Mouse (Mus musculus): ENCODE results near the gene Gipr. TPM values are rescaled to one million over a fixed set of nuclear protein-coding genes. Genes with fewer than 3 reads are reported as not detected.

Gene Gipr
- polyA plus RNA-seq, 1 experiment from 2014 or later: 1.0 TPM

- Histone ChIP-seq H3K27ac (ENCODE audit: low read length) (no peak overlapping the region), H3K9ac (replicated peaks; ENCODE audit: low read depth) (no peak overlapping the region), H3K4me2 (replicated peaks; ENCODE audit: low read depth, low read length) (no peak overlapping the region), H3K27me3 (replicated peaks; ENCODE audit: insufficient read depth, low read length) (no peaks in the 10 kb centered on the region), H3K9me3 (ENCODE audit: low read length) (no peaks in the 10 kb centered on the region), H3K36me3 (ENCODE audit: insufficient read depth, low read length) (peaks cover 12% of the 10 kb centered on the region), H3K4me1 (ENCODE audit: insufficient read depth, low read depth, low read length) (no peaks in the 10 kb centered on the region), H3K4me3 (ENCODE audit: low read depth, low read length) (no peak overlapping the region)
- ATAC-seq: no peak
- WGBS: 71% methylated on average over 15 of the region's 15 CpGs
- TF ChIP-seq CTCF (IDR thresholded peaks at IDR 0.05) (no peak), EP300 (IDR thresholded peaks at IDR 0.05) (no peak)
- DNase-seq (ENCODE audit: low spot score): no peak
Measured at GRCm38 (mm10) chr7:19201660-19202059, 35.7 kb upstream of the Gipr start.

- ATAC-seq: no peak
- 47% methylated on average over 2 of the region's 2 CpGs for WGBS
- Histone ChIP-seq H3K4me3 (ENCODE audit: low read depth, low read length) (no peak overlapping the region), H3K4me1 (ENCODE audit: insufficient read depth, low read depth, low read length) (no peaks in the 10 kb centered on the region), H3K9ac (replicated peaks; ENCODE audit: low read depth) (no peak overlapping the region), H3K9me3 (ENCODE audit: low read length) (no peaks in the 10 kb centered on the region), H3K36me3 (ENCODE audit: insufficient read depth, low read length) (peaks cover 9% of the 10 kb centered on the region; the same call in 1 of the 2 replicates), H3K27me3 (replicated peaks; ENCODE audit: insufficient read depth, low read length) (no peaks in the 10 kb centered on the region), H3K27ac (ENCODE audit: low read length) (no peak overlapping the region), H3K4me2 (replicated peaks; ENCODE audit: low read depth, low read length) (no peak overlapping the region)
- no peak for DNase-seq (ENCODE audit: low spot score)
- TF ChIP-seq CTCF (IDR thresholded peaks at IDR 0.05): peak; percentile 78
- TF ChIP-seq EP300 (IDR thresholded peaks at IDR 0.05): no peak
Measured at GRCm38 (mm10) chr7:19197985-19198384, 32.1 kb upstream of the Gipr start.

- H3K4me2 ChIP-seq (replicated peaks; ENCODE audit: low read depth, low read length): no peak overlapping the region
- WGBS: 51% methylated on average over 6 of the region's 6 CpGs
- TF ChIP-seq EP300 (IDR thresholded peaks at IDR 0.05) (no peak), CTCF (IDR thresholded peaks at IDR 0.05) (peak; percentile 71)
- 0 out of 2 replicates have a peak, but pooled peaks cover 9% of the 10 kb centered on the region for H3K36me3 ChIP-seq (ENCODE audit: insufficient read depth, low read length)
- H3K9me3 ChIP-seq (ENCODE audit: low read length): no peaks in the 10 kb centered on the region
- no peak overlapping the region for H3K4me3 ChIP-seq (ENCODE audit: low read depth, low read length)
- no peak overlapping the region for H3K27ac ChIP-seq (ENCODE audit: low read length)
- DNase-seq (ENCODE audit: low spot score) (no peak), ATAC-seq (no peak)
- H3K4me1 ChIP-seq (ENCODE audit: insufficient read depth, low read depth, low read length): no peaks in the 10 kb centered on the region
- no peaks in the 10 kb centered on the region for H3K27me3 ChIP-seq (replicated peaks; ENCODE audit: insufficient read depth, low read length)
- H3K9ac ChIP-seq (replicated peaks; ENCODE audit: low read depth): no peak overlapping the region
Measured at GRCm38 (mm10) chr7:19196676-19197075, 30.7 kb upstream of the Gipr start.

- no peaks in the 10 kb centered on the region for H3K9me3 ChIP-seq (ENCODE audit: low read length)
- H3K9ac ChIP-seq (replicated peaks; ENCODE audit: low read depth): no peak overlapping the region
- H3K4me2 ChIP-seq (replicated peaks; ENCODE audit: low read depth, low read length): no peak overlapping the region
- TF ChIP-seq CTCF (IDR thresholded peaks at IDR 0.05) (peak; percentile 41), EP300 (IDR thresholded peaks at IDR 0.05) (no peak)
- no peak overlapping the region for H3K4me3 ChIP-seq (ENCODE audit: low read depth, low read length)
- H3K4me1 ChIP-seq (ENCODE audit: insufficient read depth, low read depth, low read length): no peaks in the 10 kb centered on the region
- 100% methylated on average over 4 of the region's 4 CpGs for WGBS
- DNase-seq (ENCODE audit: low spot score) (no peak), ATAC-seq (no peak)
- H3K27ac ChIP-seq (ENCODE audit: low read length): no peak overlapping the region
- H3K36me3 ChIP-seq (ENCODE audit: insufficient read depth, low read length): 0 out of 2 replicates have a peak, but pooled peaks cover 6% of the 10 kb centered on the region
- H3K27me3 ChIP-seq (replicated peaks; ENCODE audit: insufficient read depth, low read length): no peaks in the 10 kb centered on the region
Measured at GRCm38 (mm10) chr7:19194676-19195075, 28.7 kb upstream of the Gipr start.

- Histone ChIP-seq H3K4me3 (ENCODE audit: low read depth, low read length) (no peak overlapping the region), H3K27me3 (replicated peaks; ENCODE audit: insufficient read depth, low read length) (0 out of 2 replicates have a peak, but pooled peaks cover 4% of the 10 kb centered on the region), H3K9ac (replicated peaks; ENCODE audit: low read depth) (no peak overlapping the region), H3K4me2 (replicated peaks; ENCODE audit: low read depth, low read length) (no peak overlapping the region), H3K4me1 (ENCODE audit: insufficient read depth, low read depth, low read length) (peaks cover 16% of the 10 kb centered on the region; the same call in 1 of the 2 replicates), H3K36me3 (ENCODE audit: insufficient read depth, low read length) (0 out of 2 replicates have a peak, but pooled peaks cover 5% of the 10 kb centered on the region), H3K9me3 (ENCODE audit: low read length) (no peaks in the 10 kb centered on the region), H3K27ac (ENCODE audit: low read length) (no peak overlapping the region)
- TF ChIP-seq EP300 (IDR thresholded peaks at IDR 0.05) (no peak), CTCF (IDR thresholded peaks at IDR 0.05) (no peak)
- ATAC-seq (no peak), DNase-seq (ENCODE audit: low spot score) (no peak)
- 69% methylated on average over 6 of the region's 6 CpGs for WGBS
Measured at GRCm38 (mm10) chr7:19184758-19185157, 18.8 kb upstream of the Gipr start.

- ATAC-seq: no peak
- Histone ChIP-seq H3K36me3 (ENCODE audit: insufficient read depth, low read length) (0 out of 2 replicates have a peak, but pooled peaks cover 5% of the 10 kb centered on the region), H3K27me3 (replicated peaks; ENCODE audit: insufficient read depth, low read length) (0 out of 2 replicates have a peak, but pooled peaks cover 4% of the 10 kb centered on the region), H3K4me2 (replicated peaks; ENCODE audit: low read depth, low read length) (no peak overlapping the region), H3K27ac (ENCODE audit: low read length) (no peak overlapping the region), H3K9ac (replicated peaks; ENCODE audit: low read depth) (no peak overlapping the region), H3K9me3 (ENCODE audit: low read length) (no peaks in the 10 kb centered on the region), H3K4me3 (ENCODE audit: low read depth, low read length) (no peak overlapping the region), H3K4me1 (ENCODE audit: insufficient read depth, low read depth, low read length) (peaks cover 16% of the 10 kb centered on the region; the same call in 1 of the 2 replicates)
- 82% methylated on average over 2 of the region's 2 CpGs for WGBS
- no peak for TF ChIP-seq CTCF (IDR thresholded peaks at IDR 0.05)
- TF ChIP-seq EP300 (IDR thresholded peaks at IDR 0.05): no peak
- no peak for DNase-seq (ENCODE audit: low spot score)
Measured at GRCm38 (mm10) chr7:19184250-19184649, 18.3 kb upstream of the Gipr start.

All from lung, postnatal 0 days (tissue).